Mouse (Mus musculus) embryonic facial prominence, embryonic 10.5 days (tissue): ENCODE data around the gene Stpg4. TPM values are rescaled to one million over a fixed set of nuclear protein-coding genes. Genes with fewer than 3 reads are reported as not detected.

Experiments used
- polyA plus RNA-seq: library from polyadenylated mRNA; unstranded; fragments of >200 nt; fragmentation: Nextera tagmentation; extraction: Ambion mirVana; gene quantifications from 2 replicates; pipeline ENCODE4 v1.2.1, GENCODE M21; 2016

Gene Stpg4
- polyA plus RNA-seq, 1 experiment from 2014 or later, result not detected

Other genes with a start within 250 kb of the Stpg4 start
- 75.2 and 81.8 TPM in 2 replicates for gene Mcfd2, start 161.8 kb downstream of the Stpg4 start, polyA plus RNA-seq
- gene Ttc7, start 144.9 kb downstream of the Stpg4 start, polyA plus RNA-seq, result 3.6 and 4.0 TPM in 2 replicates
- gene Calm2, start 19.2 kb upstream of the Stpg4 start, polyA plus RNA-seq, result 1,075 and 1,119 TPM in 2 replicates
- gene Epcam, start 208.2 kb upstream of the Stpg4 start, polyA plus RNA-seq, result 76.2 and 81.0 TPM in 2 replicates
- gene Msh2, start 244.6 kb upstream of the Stpg4 start, polyA plus RNA-seq, result 124 and 131 TPM in 2 replicates